Mouse (Mus musculus): ENCODE results near the gene Pdlim4. TPM values are rescaled to one million over a fixed set of nuclear protein-coding genes. Genes with fewer than 3 reads are reported as not detected.

The Pdlim4 gene
- polyA plus RNA-seq (2015; fragmentation: Nextera tagmentation; extraction: Ambion mirVana): 115 and 138 TPM in 2 replicates

DNA sequence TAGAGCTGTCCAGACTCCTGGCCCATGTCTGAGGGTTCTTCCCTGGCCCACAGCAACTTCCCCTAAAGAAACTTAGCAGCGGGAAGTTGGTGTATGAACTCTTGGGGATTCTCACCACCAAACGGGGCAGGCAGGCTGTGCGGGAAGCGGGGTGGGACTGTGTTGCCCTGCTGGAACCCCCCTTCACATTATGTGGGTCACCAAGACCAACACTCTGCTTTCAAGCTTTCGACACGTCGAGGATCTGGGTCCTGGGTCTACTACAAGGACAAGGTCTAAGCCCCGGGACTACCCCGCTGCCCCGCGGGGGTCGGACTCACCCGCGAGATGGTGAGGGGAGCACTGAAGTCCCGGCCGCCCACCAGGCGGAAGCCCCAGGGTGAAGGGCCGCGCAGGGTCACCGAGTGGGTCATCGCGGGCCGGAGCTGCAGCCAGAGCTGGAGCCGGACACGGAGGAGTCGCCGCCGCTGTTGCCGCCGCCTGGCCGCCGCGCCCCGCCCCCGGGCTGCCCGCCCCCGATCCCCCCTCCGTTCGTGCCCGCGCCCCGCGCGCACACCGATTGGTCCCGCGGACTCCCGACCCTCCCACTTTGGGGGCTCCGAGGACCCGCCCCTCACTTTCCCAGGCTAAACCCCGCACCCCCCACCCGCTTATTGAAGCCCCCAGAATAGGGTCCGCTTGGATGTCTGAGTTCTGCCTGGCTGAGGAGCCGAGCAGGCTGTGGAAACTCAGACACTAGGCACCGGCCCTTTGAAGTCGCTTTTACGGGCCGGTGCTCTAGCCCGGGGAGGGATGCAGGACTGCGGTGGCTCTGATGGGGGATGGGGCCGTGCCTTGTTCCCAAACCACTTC lies at the start of gene Pdlim4:
Gene Pdlim4 (minus strand): TSS at position 495 of the 852 bp plus-strand sequence.

DNA sequence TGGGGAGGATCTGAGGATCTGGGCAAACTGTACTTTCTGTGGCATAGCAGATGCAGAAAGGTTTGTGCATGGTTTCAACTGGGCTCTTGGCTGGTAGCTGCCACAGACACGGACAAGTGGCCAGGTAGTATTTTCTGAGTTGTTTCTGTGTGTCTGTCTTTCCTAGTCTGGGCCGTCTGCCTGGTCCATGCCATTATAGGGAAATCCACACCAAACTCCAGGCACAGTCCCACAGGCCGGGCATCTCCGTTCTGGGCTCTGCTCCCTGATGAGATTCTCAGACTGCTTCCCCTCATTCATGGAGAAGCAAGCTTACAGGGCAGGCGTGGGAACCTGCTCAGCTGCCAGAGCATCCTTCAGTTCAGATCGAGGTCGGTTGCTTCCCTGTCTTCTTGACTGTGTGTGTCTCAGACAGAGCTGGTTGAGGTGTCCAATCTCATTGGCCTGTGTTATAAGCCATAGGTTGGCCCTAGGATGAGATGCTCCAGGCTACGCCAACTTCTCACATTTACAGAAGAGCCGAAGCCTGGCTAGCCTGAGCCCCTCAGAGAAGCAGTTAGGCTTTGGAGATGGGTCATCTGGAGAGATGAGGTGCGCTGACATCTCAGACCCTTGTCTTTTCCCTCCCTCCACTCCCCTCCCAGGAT lies 31.4 kb upstream of the Pdlim4 start, which contains the start of gene P4ha2:
Gene P4ha2 (plus strand): TSS at position 51 of the 647 bp plus-strand sequence.

DNA sequence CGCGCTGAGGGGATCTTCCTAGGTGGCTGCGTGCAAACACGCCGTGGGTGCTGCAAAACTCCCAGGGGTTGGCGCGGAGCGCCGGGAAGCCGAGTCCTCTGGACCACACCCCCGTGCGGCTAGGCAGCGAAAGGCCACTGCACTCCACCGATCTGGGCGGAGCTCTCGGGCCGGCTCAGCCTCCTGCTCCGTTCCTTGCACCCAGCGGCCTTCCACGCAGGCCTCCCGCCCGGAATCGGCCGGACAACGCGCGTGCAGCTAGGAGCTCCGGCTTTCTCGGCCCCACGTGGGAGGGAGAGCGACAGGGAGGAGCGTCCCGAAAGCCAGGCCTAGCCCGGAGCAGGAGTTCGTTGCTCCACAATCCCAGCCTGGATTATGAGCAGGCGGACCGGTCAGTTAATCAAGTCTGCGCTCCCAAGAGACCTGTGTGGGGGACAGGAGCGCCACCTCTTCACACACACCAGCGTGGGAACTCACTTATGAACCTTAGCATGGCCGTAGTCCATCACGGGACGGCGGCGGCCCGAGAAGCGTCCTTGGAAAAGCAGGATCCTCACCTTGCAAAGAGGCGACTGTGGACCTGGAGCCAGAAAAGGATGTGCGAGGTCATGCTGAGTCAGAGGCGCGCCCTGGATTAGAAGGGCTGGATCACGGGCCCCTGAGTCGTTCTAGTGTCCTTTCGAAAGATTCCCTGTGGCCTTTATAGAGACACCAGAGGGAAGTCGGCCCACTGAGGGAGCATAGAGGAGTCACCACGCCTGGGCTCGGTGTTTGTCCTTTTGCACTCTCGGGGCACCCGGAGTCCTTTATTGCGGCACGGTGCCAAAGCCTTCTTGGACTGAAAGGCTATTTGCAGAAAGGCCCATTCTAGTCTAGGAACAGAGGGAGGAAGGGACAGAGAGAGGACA lies 40.5 kb downstream of the Pdlim4 start, which contains the start of gene Slc22a4:
Gene Slc22a4 (minus strand): TSS at position 47 of the 908 bp plus-strand sequence.

Other genes with a start within 250 kb of the Pdlim4 start
- 1.2 and 1.6 TPM in 2 replicates for gene Gm12216, start 209.8 kb downstream of the Pdlim4 start, polyA plus RNA-seq (2015; fragmentation: Nextera tagmentation; extraction: Ambion mirVana)
- gene Slc22a5, start 177.4 kb downstream of the Pdlim4 start, polyA plus RNA-seq (2015; fragmentation: Nextera tagmentation; extraction: Ambion mirVana): 9.7 and 9.8 TPM in 2 replicates
- gene Slc22a21, start 88.7 kb downstream of the Pdlim4 start, polyA plus RNA-seq (2015; fragmentation: Nextera tagmentation; extraction: Ambion mirVana): 14.2 and 15.1 TPM in 2 replicates
- 0.92 and 2.0 TPM in 2 replicates for gene Slc22a4, start 40.9 kb downstream of the Pdlim4 start, polyA plus RNA-seq (2015; fragmentation: Nextera tagmentation; extraction: Ambion mirVana)
- 39.9 and 56.8 TPM in 2 replicates for gene P4ha2, start 31.1 kb upstream of the Pdlim4 start, polyA plus RNA-seq (2015; fragmentation: Nextera tagmentation; extraction: Ambion mirVana)
- gene Csf2, start 180.7 kb upstream of the Pdlim4 start, polyA plus RNA-seq (2015; fragmentation: Nextera tagmentation; extraction: Ambion mirVana): not detected in 2 replicates
- not detected in 2 replicates for gene Il3, start 198.3 kb upstream of the Pdlim4 start, polyA plus RNA-seq (2015; fragmentation: Nextera tagmentation; extraction: Ambion mirVana)
- 0.13 and 0.24 TPM in 2 replicates for gene Acsl6, start 234.8 kb upstream of the Pdlim4 start, polyA plus RNA-seq (2015; fragmentation: Nextera tagmentation; extraction: Ambion mirVana)